Comparison of ENCODE assay signal across 7 mouse cellular contexts in the genomic region with DNA sequence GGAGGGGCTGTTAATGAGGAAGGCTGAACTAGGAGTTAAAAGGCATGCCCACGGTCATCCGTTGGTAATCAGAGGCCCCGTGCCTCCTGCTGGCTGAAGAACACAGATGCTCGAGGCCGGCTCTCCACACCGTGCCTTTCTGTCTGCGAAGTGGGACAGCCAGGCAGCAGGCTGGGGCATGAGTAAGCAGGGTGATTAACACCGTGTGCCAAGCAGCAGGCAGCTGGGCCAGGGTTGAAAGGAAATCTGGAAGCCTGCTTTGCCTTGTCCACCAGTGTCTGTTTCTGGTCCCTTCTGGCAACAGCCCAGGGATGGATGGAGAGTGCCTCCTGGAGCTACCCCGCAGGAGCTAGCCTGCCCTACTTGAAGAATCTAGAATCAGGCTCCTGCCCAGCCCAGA.
DNase-seq lines count a peak whose midpoint lies in the region; ATAC-seq lines count a peak whose summit lies in the region.

No protein-coding gene starts in this region.

- H3K4me3 ChIP-seq in forebrain, embryonic 16.5 days (replicated peaks; ENCODE audit: low read length) = no peak overlapping the region
- no peak overlapping the region for H3K4me3 ChIP-seq in heart, embryonic 12.5 days

- ATAC-seq in forebrain, embryonic 16.5 days = peak; percentile 85
- no peak for ATAC-seq in heart, embryonic 12.5 days (ENCODE audit: insufficient number of reproducible peaks, low FRiP score)

- DNase-seq in Muller cell, postnatal 12 days (ENCODE audit: inconsistent ontology term) = peak; percentile 82
- peak; percentile 73 to 74 for DNase-seq in adrenal gland, postnatal 36 days
- DNase-seq in left cerebral cortex, postnatal 36 days (ENCODE audit: low spot score in 2 of 2) = peak; percentile 13 to 15
- no peak for DNase-seq in ovary, postnatal 10 days (ENCODE audit: low spot score)
- DNase-seq in ovary, postnatal 36 days (ENCODE audit: low spot score) = no peak

- no peaks in the 10 kb centered on the region for H3K27me3 ChIP-seq in forebrain, embryonic 16.5 days (replicated peaks; ENCODE audit: control insufficient read depth, insufficient read depth, low read length)
- H3K27me3 ChIP-seq in heart, embryonic 12.5 days (replicated peaks) = no peaks in the 10 kb centered on the region

- H3K36me3 ChIP-seq in forebrain, embryonic 16.5 days (ENCODE audit: control insufficient read depth, insufficient read depth) = no peaks in the 10 kb centered on the region
- H3K36me3 ChIP-seq in heart, embryonic 12.5 days = 0 out of 2 replicates have a peak, but pooled peaks cover 11% of the 10 kb centered on the region

- H3K9ac ChIP-seq in forebrain, embryonic 16.5 days (replicated peaks; ENCODE audit: low read depth, low read length) = no peak overlapping the region
- H3K9ac ChIP-seq in heart, embryonic 12.5 days = no peak overlapping the region

- H3K9me3 ChIP-seq in forebrain, embryonic 16.5 days (ENCODE audit: control insufficient read depth, low read length) = peaks cover 4% of the 10 kb centered on the region; the same call in 1 of the 2 replicates
- H3K9me3 ChIP-seq in heart, embryonic 12.5 days (replicated peaks) = 0 out of 2 replicates have a peak, but pooled peaks cover 4% of the 10 kb centered on the region

- peaks cover 31% of the 10 kb centered on the region for H3K4me1 ChIP-seq in forebrain, embryonic 16.5 days (replicated peaks; ENCODE audit: control insufficient read depth, insufficient read depth, low read length)
- H3K4me1 ChIP-seq in heart, embryonic 12.5 days (replicated peaks) = peaks cover 17% of the 10 kb centered on the region

- 0 out of 2 replicates have a peak overlapping the region, but pooled peaks have one; percentile 5 for H3K27ac ChIP-seq in forebrain, embryonic 16.5 days (ENCODE audit: low read length)
- H3K27ac ChIP-seq in heart, embryonic 12.5 days (ENCODE audit: poor library complexity, severe bottlenecking) = no peak overlapping the region

- intact Hi-C loops in left cerebral cortex, postnatal 36 days (cut with DNase I) = no loop called here

- 6% methylated on average over 9 of the region's 9 CpGs for WGBS in forebrain, embryonic 16.5 days
- 45% methylated on average over 9 of the region's 9 CpGs for WGBS in heart, embryonic 12.5 days

- H3K4me2 ChIP-seq in forebrain, embryonic 16.5 days (ENCODE audit: low read length) = no peak overlapping the region
- H3K4me2 ChIP-seq in heart, embryonic 12.5 days = no peak overlapping the region

Comparison
In these comparisons a context has a peak if more than half of its experiments do, and no peak if none do; other contexts are left out.
1. DNase-seq: peak in Muller cell, postnatal 12 days (single experiment), adrenal gland, postnatal 36 days (2 of 2) and left cerebral cortex, postnatal 36 days (2 of 2); none in ovary, postnatal 10 days (single experiment) and ovary, postnatal 36 days (single experiment).